Mouse (Mus musculus) spleen, adult 2 months (tissue): Measurements from ENCODE around the gene Spata1.

Source experiments
- CTCF ChIP-seq: fragments of 200-500 bp; IDR thresholded peaks from 2 replicates; pipeline ENCODE4 v1.5.1; 2011; ENCODE audit warnings: mild to moderate bottlenecking, inconsistent platforms; ENCODE audit not compliant: insufficient read depth, insufficient read length, insufficient replicate concordance; ENCODE audit errors: extremely low read depth
- POLR2A ChIP-seq: fragments of 200-500 bp; IDR thresholded peaks from 2 replicates; pipeline ENCODE4 v1.6.1; 2011; ENCODE audit warnings: low read depth, low read length, inconsistent platforms

DNA sequence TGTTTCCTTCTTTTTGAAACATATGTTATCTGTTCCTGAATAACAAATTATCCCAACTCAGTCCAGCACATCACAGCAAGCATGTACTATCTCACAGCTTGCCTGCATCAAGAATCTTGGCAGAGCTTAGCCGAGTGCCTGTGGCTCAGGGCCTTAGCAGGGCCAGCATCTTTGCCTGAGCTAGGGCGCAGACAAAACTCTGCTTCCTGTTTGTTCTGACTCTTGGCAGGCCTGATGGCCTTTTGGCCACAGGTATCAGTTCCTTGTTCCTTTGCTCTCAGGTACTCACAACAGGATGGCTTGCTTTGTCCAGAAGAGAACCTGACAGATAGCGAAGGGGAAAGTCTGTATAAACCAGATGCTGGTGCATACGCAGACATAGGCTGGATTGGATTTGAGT, 85.6 kb downstream of the Spata1 start:
- TF ChIP-seq POLR2A (no peak), CTCF (no peak)
